Mouse (Mus musculus) liver, embryonic 14.5 days (tissue): ENCODE results near the gene Gm4744.

Experiments used
- CTCF ChIP-seq: IDR thresholded peaks from 2 replicates; pipeline ENCODE4 v1.5.1; 2016; ENCODE audit warnings: antibody characterized with exemption, low read depth, control low read depth
- EP300 ChIP-seq: IDR thresholded peaks from 2 replicates; pipeline ENCODE4 v1.6.1; 2016; ENCODE audit warnings: antibody characterized with exemption, low read depth

DNA sequence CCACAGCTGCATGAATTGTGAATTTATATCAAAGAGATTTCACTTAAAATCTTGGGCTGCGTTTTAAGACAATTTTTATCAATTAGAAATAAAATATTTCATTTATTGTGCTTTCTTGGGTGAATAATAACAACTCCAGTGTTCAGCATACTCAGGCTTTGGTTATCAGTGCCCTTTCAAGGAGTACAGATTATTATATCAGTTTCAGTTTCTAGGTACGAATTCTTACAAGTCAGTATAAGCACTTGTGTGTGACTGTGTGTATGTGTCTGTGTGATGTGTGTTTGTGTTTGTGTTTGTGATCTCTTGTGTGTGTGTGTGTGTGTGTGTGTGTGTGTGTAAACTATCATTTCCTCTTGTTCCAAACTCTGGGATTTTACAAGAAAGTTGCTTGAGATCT, 2.0 kb upstream of the Gm4744 start:
- TF ChIP-seq EP300: no peak
- TF ChIP-seq CTCF: no peak
